Mouse (Mus musculus) brain, embryonic 14.5 days (tissue): Measurements from ENCODE around the gene Sox5.

Source experiments
- CTCF ChIP-seq: fragments of 200-500 bp; IDR thresholded peaks from 2 replicates; pipeline ENCODE4 v1.5.1; 2012; ENCODE audit warnings: inconsistent platforms, mild to moderate bottlenecking, moderate library complexity, borderline replicate concordance; ENCODE audit not compliant: insufficient read depth, insufficient read length; ENCODE audit errors: extremely low read depth
- POLR2A ChIP-seq: fragments of 200-500 bp; IDR thresholded peaks from 2 replicates; pipeline ENCODE4 v1.6.1; 2012; ENCODE audit warnings: mild to moderate bottlenecking, inconsistent platforms, borderline replicate concordance; ENCODE audit not compliant: poor library complexity, insufficient read depth, insufficient read length, severe bottlenecking; ENCODE audit errors: extremely low read depth

DNA sequence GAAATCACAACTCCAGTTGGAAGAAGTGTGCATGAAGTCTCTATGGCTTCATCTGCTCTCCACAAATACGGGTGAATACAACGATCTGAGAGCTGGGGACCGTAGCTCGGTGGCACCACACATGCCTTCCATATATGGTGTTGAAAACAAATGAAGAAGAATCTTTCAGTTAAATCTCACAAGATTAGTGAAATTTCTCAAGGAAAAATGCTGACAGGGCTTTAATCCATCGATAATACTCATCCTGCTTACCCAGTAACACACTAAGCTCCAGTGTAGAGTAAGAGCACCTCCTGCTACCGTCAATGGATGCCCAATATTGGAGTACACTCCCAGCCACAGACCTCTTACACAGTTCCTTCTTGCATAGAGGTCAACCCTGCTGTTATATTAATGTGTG is 678.2 kb downstream of the Sox5 start:
- TF ChIP-seq CTCF = no peak
- TF ChIP-seq POLR2A = no peak
